Mouse (Mus musculus): ENCODE data around the gene Cd48. TPM values are rescaled to one million over a fixed set of nuclear protein-coding genes. Genes with fewer than 3 reads are reported as not detected.

Cd48 gene
- polyA plus RNA-seq (2015; fragmentation: Nextera tagmentation; extraction: Ambion mirVana): 0.96 and 1.5 TPM in 2 replicates

DNA sequence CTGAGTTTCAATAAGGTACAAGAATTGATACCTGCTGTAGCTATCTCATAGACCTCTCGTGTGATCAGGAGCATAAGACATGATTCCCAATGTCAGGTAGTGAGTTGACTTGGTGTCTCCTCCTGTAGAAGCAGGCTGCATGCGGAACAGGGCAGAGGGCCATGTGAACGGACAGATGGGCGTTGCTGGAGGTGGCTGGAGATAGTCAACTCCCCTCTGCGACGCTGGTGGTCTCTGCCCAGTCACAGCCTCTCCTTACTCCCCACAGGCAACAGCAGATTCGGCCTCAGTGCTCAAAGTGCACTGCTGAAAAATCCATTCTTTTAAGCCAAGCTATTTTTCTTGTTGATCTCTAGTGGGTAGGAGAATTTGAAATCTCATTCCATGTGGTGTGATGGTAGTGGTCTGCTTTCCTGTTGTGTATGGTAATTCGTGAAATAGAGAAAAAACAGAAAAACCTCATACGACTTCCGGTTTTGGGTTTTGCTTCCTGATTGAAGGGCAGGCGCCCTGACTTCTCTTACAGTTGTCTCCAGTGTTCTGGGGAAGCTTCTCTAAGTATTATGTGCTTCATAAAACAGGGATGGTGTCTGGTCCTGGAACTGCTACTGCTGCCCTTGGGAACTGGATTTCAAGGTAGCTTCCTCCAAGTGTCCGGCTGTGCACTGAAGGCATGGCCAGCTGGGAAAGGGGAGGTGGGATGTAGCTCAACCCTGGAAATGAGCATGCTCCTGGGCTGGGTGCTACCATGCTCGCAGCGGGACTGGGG lies at the start of gene Cd48:
Cd48 (plus strand) TSS at position 479 of the 769 bp plus-strand sequence.
- Histone ChIP-seq H3K9me3 (no peaks in the 10 kb centered on the region), H3K4me1 (replicated peaks) (no peaks in the 10 kb centered on the region), H3K4me3 (no peak within 1 kb of the TSS), H3K27me3 (no peaks in the 10 kb centered on the region), H3K27ac (replicated peaks) (no peak within 1 kb of the TSS), H3K4me2 (no peak within 1 kb of the TSS), H3K9ac (no peak within 1 kb of the TSS), H3K36me3 (no peaks in the 10 kb centered on the region)
- 90% methylated on average over 14 of the region's 14 CpGs for WGBS
- ATAC-seq (ENCODE audit: low FRiP score, low read depth): no peak

DNA sequence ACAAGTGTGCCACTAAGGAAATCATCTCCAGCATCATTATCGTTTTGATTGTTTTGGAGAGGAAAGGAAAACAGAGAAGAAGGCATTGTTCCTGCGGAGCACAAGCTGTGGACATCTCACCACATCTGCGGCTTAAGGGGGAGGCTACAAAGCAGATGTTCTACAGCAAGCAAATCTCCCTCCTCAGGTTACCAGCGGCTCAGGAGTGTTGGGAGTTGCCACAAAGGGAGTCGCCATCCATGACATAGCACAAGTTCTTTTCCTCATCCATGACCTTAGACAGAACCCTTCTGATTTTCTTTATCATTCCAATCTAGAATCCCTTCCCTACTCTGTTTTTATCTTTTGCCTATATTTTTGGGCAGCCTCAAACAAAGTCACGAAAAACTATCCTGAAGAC lies 46.1 kb upstream of the Cd48 start:
- Histone ChIP-seq H3K9me3 (no peaks in the 10 kb centered on the region), H3K27me3 (no peaks in the 10 kb centered on the region), H3K36me3 (no peaks in the 10 kb centered on the region), H3K4me2 (no peak overlapping the region), H3K4me3 (no peak overlapping the region), H3K9ac (no peak overlapping the region), H3K27ac (replicated peaks) (no peak overlapping the region), H3K4me1 (replicated peaks) (no peaks in the 10 kb centered on the region)
- WGBS: 69% methylated on average over 6 of the region's 6 CpGs
- ATAC-seq (ENCODE audit: low FRiP score, low read depth): no peak

DNA sequence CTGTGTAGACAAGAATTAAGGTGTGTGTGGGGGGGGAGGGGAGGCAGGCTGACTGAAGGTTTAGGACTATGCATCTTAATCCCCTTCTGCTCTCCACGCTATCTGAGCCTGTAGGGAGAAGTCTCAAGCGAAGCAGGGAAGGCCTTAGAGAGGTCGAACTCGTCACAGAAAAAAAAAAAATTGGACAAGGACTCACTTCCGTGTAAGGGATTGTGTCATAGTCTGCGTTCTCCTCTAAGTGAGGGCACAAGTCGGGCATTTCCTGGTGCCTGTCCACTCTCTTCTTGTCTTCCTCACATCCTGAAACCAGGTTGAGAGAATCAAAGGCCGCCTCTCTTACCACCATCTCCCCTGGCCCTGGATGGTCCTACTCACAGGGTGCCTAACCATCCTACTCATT lies 44.7 kb upstream of the Cd48 start:
- 90% methylated on average over 8 of the region's 8 CpGs for WGBS
- H3K27ac ChIP-seq (replicated peaks): no peak overlapping the region
- no peaks in the 10 kb centered on the region for H3K4me1 ChIP-seq (replicated peaks)
- H3K9me3 ChIP-seq: no peaks in the 10 kb centered on the region
- ATAC-seq (ENCODE audit: low FRiP score, low read depth): no peak
- no peaks in the 10 kb centered on the region for H3K27me3 ChIP-seq
- no peak overlapping the region for H3K9ac ChIP-seq
- H3K4me2 ChIP-seq: no peak overlapping the region
- no peaks in the 10 kb centered on the region for H3K36me3 ChIP-seq
- H3K4me3 ChIP-seq: no peak overlapping the region

DNA sequence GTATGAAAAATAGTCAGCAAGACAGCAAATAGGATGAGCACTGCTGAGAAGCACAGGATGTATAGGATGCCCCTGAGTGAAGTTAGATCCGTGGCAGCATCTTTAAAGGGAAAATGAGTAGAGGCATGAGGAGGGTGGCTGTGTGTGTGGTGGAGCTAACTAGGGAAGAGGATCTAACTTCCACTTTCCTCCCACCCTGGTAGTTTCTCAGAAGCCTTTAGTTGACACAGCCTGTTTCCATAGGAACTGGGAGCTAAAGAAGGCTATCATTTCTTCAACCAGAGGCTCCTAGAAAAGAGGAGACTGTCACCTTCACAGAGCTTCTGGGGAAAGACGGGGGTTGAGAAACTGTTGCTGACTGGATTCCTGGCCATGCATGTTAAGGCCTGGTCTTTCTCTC lies 43.1 kb upstream of the Cd48 start:
- Histone ChIP-seq H3K4me2 (no peak overlapping the region), H3K9ac (no peak overlapping the region), H3K27me3 (no peaks in the 10 kb centered on the region), H3K27ac (replicated peaks) (no peak overlapping the region), H3K4me3 (no peak overlapping the region), H3K4me1 (replicated peaks) (no peaks in the 10 kb centered on the region), H3K36me3 (no peaks in the 10 kb centered on the region), H3K9me3 (no peaks in the 10 kb centered on the region)
- 74% methylated on average over 2 of the region's 2 CpGs for WGBS
- ATAC-seq (ENCODE audit: low FRiP score, low read depth): no peak

DNA sequence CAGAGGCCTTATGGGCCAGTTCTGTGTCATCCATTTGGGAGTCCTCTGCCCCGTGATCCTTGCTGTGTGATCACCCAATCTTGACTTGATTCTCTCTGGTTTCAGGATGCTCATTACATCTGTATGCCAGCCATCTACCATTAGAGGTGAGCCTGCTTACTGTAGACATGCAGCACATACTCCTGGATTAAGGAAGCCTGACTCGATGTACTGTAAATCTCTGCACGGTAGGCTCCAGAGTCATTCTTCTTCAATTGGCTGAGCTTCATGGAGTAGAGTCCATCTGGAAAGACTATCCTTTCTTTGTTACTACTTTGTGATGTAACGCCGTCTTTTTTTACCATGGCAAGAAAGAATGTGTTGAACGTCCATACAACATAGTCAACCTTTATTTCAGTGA lies 41.0 kb upstream of the Cd48 start:
- Histone ChIP-seq H3K9me3 (no peaks in the 10 kb centered on the region), H3K4me2 (no peak overlapping the region), H3K27ac (replicated peaks) (no peak overlapping the region), H3K4me1 (replicated peaks) (no peaks in the 10 kb centered on the region), H3K4me3 (no peak overlapping the region), H3K9ac (no peak overlapping the region), H3K27me3 (no peaks in the 10 kb centered on the region), H3K36me3 (no peaks in the 10 kb centered on the region)
- WGBS: 92% methylated on average over 6 of the region's 6 CpGs
- no peak for ATAC-seq (ENCODE audit: low FRiP score, low read depth)

DNA sequence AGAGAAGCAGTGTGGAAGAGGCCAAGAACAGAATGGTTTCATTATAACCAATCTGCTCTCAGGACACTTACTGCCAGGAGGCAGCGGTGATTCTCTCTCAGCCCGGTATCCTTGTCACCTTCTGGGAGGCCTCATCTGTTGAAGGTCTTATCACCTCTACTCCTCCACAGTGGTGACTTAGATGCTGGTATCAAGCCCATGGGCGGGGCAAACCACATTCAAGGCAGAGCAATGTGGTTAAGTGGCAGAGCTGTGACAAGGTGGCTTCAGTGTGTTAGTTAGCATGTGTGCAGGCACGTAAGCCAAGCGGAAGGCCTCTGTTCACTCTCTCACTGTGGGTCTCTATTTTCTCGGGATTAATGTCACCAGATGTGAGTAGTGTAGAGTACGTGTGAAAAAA lies 38.2 kb upstream of the Cd48 start:
- H3K36me3 ChIP-seq: no peaks in the 10 kb centered on the region
- H3K27ac ChIP-seq (replicated peaks): no peak overlapping the region
- no peak overlapping the region for H3K9ac ChIP-seq
- 89% methylated on average over 7 of the region's 7 CpGs for WGBS
- H3K4me3 ChIP-seq: no peak overlapping the region
- H3K27me3 ChIP-seq: no peaks in the 10 kb centered on the region
- no peak for ATAC-seq (ENCODE audit: low FRiP score, low read depth)
- no peaks in the 10 kb centered on the region for H3K9me3 ChIP-seq
- H3K4me1 ChIP-seq (replicated peaks): no peaks in the 10 kb centered on the region
- no peak overlapping the region for H3K4me2 ChIP-seq

DNA sequence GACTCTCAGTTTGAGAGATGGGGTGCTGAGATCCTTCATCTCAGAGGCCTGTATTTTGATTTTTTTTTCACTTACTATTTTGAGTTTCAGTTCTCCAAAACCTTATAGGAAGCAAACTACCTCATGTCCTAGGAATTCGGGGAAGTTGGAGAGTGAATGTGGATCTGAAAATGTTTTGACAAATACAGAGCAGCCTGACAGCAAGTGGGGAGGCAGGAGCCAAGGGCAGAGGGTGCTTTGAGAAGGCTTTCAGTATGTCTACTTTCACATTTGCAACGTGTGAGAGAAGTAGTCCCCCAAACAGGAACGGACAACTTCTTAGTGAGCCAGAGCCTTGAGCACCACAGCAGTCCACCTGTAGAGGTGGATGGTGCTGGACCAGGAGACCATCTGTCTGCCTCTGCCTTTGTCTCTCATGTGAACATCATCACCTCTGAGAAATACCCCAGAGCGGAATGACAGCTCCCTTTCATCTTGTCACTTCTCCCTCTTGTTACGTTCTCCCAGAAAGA lies 35.3 kb upstream of the Cd48 start:
- no peak for ATAC-seq (ENCODE audit: low FRiP score, low read depth)
- Histone ChIP-seq H3K36me3 (no peaks in the 10 kb centered on the region), H3K27me3 (no peaks in the 10 kb centered on the region), H3K27ac (replicated peaks) (no peak overlapping the region), H3K9ac (no peak overlapping the region), H3K4me3 (no peak overlapping the region), H3K4me2 (no peak overlapping the region), H3K9me3 (no peaks in the 10 kb centered on the region), H3K4me1 (replicated peaks) (no peaks in the 10 kb centered on the region)
- 78% methylated on average over 5 of the region's 5 CpGs for WGBS

DNA sequence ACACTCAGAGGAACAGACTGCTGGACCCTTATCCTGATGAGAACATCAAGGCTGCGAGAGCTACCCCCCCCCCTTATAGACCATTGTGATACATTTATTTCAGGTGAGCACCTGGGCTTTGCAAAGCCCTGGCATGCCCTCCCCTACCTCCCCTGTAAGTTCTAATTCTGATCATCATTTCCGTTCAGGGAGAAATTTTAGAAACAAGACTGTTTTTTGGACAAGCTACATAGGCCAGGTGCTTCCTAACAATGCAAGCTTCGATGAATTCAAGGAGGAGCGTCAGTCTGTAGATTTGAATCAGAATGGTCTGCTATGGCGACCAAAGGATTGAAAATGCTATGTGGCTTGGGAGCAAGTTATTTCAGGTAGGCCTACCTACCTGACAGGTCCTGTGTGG lies 34.1 kb upstream of the Cd48 start:
- H3K27ac ChIP-seq (replicated peaks): no peak overlapping the region
- no peaks in the 10 kb centered on the region for H3K4me1 ChIP-seq (replicated peaks)
- H3K36me3 ChIP-seq: no peaks in the 10 kb centered on the region
- H3K27me3 ChIP-seq: no peaks in the 10 kb centered on the region
- ATAC-seq (ENCODE audit: low FRiP score, low read depth): no peak
- no peak overlapping the region for H3K4me2 ChIP-seq
- H3K9me3 ChIP-seq: no peaks in the 10 kb centered on the region
- no peak overlapping the region for H3K4me3 ChIP-seq
- no peak overlapping the region for H3K9ac ChIP-seq
- WGBS: 87% methylated on average over 5 of the region's 5 CpGs

DNA sequence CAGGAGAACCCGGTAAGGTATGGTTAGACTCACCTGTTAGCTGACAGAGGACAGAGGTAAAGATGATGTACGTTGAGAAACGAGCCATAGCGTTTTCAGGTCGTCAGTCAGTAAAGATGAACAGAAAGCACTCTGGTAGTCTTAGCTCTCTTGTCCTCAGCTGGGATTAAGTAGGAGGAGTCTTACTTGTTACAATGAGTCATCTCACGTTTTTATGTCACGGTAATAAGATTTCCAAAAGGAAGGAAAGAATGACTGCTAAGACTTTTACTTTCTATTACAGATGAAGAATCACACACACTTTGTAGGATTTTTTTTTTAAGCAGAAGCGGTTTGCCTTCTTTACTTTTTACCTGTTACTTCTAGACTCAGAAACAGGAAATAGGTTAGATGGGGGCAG lies 33.0 kb upstream of the Cd48 start:
- H3K36me3 ChIP-seq: no peaks in the 10 kb centered on the region
- H3K4me1 ChIP-seq (replicated peaks): no peaks in the 10 kb centered on the region
- H3K27ac ChIP-seq (replicated peaks): no peak overlapping the region
- H3K27me3 ChIP-seq: no peaks in the 10 kb centered on the region
- ATAC-seq (ENCODE audit: low FRiP score, low read depth): no peak
- H3K4me2 ChIP-seq: no peak overlapping the region
- H3K4me3 ChIP-seq: no peak overlapping the region
- 85% methylated on average over 8 of the region's 8 CpGs for WGBS
- H3K9ac ChIP-seq: no peak overlapping the region
- H3K9me3 ChIP-seq: no peaks in the 10 kb centered on the region

DNA sequence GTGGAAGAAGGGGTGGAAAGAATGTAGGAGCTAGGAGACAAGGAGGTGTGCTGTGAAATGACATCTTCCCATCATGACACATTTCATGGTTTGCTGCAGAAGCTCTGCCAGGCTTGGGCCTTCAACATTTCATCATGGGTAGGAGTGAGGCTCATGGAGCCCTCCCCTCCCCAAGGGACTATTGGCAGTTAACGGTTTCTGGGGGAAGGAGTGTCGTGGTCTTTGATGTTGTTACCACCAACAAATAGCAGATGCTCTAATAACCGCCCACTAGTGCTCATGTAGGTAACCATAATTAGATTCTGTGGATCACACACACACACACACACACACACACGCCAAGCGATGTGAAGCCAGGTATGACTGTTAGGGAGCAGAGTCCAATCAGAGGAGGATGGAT lies 29.1 kb upstream of the Cd48 start, which contains the start of gene Slamf7:
Slamf7 (minus strand) TSS at position 302 of the 400 bp plus-strand sequence.
- WGBS: 95% methylated on average over 5 of the region's 5 CpGs

DNA sequence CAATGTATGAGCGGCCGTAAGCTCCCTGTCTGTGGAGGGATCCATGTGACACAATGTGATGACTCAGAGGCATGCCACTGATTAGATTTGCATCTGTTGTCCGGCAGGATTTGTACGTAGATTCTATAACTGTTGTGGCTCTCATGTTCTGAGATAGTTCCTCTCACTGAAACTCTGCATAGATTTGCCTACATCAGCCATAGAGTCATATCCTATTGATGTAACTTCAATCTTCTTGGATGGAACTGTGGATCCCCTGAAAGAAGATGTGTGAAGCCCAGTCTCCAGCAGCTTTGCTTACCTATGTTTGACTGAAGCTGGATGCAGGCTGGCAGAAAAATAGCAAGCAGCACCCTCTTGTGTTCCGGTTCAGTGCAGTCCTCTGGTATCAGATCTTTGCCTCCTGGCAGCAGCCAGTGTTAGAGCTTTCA lies 23.2 kb upstream of the Cd48 start:
- no peak overlapping the region for H3K9ac ChIP-seq
- 81% methylated on average over 5 of the region's 5 CpGs for WGBS
- no peak overlapping the region for H3K4me2 ChIP-seq
- H3K27me3 ChIP-seq: no peaks in the 10 kb centered on the region
- no peaks in the 10 kb centered on the region for H3K36me3 ChIP-seq
- H3K9me3 ChIP-seq: no peaks in the 10 kb centered on the region
- no peak overlapping the region for H3K27ac ChIP-seq (replicated peaks)
- H3K4me3 ChIP-seq: no peak overlapping the region
- H3K4me1 ChIP-seq (replicated peaks): no peaks in the 10 kb centered on the region
- no peak for ATAC-seq (ENCODE audit: low FRiP score, low read depth)

More for the DNA sequence above, 29.1 kb upstream of the Cd48 start, which contains the start of gene Slamf7:
- no peak for ATAC-seq (ENCODE audit: low FRiP score, low read depth)
- Histone ChIP-seq H3K27ac (replicated peaks) (no peak within 1 kb of the TSS), H3K36me3 (no peaks in the 10 kb centered on the region), H3K27me3 (no peaks in the 10 kb centered on the region), H3K4me2 (no peak within 1 kb of the TSS), H3K9ac (no peak within 1 kb of the TSS), H3K9me3 (no peaks in the 10 kb centered on the region), H3K4me3 (no peak within 1 kb of the TSS), H3K4me1 (replicated peaks) (no peaks in the 10 kb centered on the region)

DNA sequence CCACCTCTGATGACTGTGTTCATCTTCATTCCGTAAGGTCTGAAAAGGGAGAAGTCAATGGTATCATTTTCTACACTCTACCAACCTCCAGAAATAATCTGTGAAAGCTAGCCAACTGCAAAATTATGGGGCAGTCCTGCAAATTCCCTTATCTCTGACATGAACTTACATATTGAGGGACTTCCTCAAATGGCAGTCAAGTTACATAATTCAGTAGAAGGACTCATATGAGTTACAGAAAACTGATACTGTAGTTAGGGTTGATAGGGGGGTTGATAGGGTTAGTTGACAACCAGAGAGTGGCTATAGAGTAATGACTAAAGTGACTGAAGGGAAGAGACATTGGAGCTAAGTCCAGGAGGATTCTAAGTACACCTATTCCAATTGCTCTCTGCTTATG lies 21.4 kb upstream of the Cd48 start:
- Histone ChIP-seq H3K9me3 (no peaks in the 10 kb centered on the region), H3K27ac (replicated peaks) (no peak overlapping the region), H3K4me3 (no peak overlapping the region), H3K27me3 (no peaks in the 10 kb centered on the region), H3K9ac (no peak overlapping the region), H3K4me2 (no peak overlapping the region), H3K36me3 (no peaks in the 10 kb centered on the region), H3K4me1 (replicated peaks) (no peaks in the 10 kb centered on the region)
- 100% methylated on average over 1 of the region's 1 CpGs for WGBS
- ATAC-seq (ENCODE audit: low FRiP score, low read depth): no peak

DNA sequence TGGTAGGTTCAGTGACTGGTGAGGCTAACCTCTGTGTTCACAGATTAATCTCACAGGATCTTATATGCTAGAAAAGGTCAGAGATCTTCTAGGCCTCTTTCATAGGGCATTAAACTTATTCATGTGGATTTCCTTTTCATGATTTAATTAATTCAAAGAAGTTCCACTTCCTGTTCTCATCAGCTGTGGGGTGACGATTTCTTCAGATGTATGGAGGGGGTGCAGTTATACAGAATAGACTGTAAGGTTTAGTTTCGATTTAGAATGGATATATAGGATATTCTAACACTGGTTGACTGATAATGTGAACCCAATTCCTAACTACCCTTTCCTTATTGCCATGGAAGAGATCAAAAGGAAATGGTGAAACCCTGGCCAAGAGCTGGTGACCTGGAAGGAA lies 20.3 kb upstream of the Cd48 start:
- Histone ChIP-seq H3K27ac (replicated peaks) (no peak overlapping the region), H3K27me3 (no peaks in the 10 kb centered on the region)
- 58% methylated on average over 2 of the region's 2 CpGs for WGBS

More for the DNA sequence above, 20.3 kb upstream of the Cd48 start:
- Histone ChIP-seq H3K9ac (no peak overlapping the region), H3K4me3 (no peak overlapping the region), H3K9me3 (no peaks in the 10 kb centered on the region), H3K36me3 (no peaks in the 10 kb centered on the region), H3K4me2 (no peak overlapping the region), H3K4me1 (replicated peaks) (no peaks in the 10 kb centered on the region)
- ATAC-seq (ENCODE audit: low FRiP score, low read depth): no peak

Measured in hindbrain, embryonic 15.5 days (tissue).